Mouse (Mus musculus): Measurements from ENCODE around the gene Gm813. TPM values are rescaled to one million over a fixed set of nuclear protein-coding genes. Genes with fewer than 3 reads are reported as not detected.

Gene Gm813
- total and polyA plus RNA-seq, 3 experiments, result not detected

- DNase-seq (ENCODE audit: extremely low read depth), result no peak
- H3K9ac ChIP-seq (ENCODE audit: insufficient read depth, low read depth), result no peak overlapping the region
- H3K36me3 ChIP-seq (replicated peaks in 1 of 2; ENCODE audit: control insufficient read depth in 1 of 2, insufficient read depth in 1 of 2, low read length in 1 of 2), result no peaks in the 10 kb centered on the region
- no peak overlapping the region for H3K4me2 ChIP-seq (ENCODE audit: insufficient read depth, low read depth, poor library complexity, severe bottlenecking)
- H3K27me3 ChIP-seq (replicated peaks), result peaks cover 2% of the 10 kb centered on the region
- TF ChIP-seq CHD2 (IDR thresholded peaks at IDR 0.05; ENCODE audit: low read length) (no peak), MEF2A (IDR thresholded peaks at IDR 0.05; ENCODE audit: borderline replicate concordance, low read depth, low read length) (no peak), NELFE (IDR thresholded peaks at IDR 0.05; ENCODE audit: low read depth, low read length) (no peak), POLR2AphosphoS2 (IDR thresholded peaks at IDR 0.05; ENCODE audit: low read depth, low read length) (no peak), MAZ (IDR thresholded peaks at IDR 0.05; ENCODE audit: low read depth, low read length) (no peak), E2F4 (IDR thresholded peaks at IDR 0.05; ENCODE audit: insufficient replicate concordance, low read depth, low read length) (no peak), MAX (IDR thresholded peaks at IDR 0.05; ENCODE audit: low read length) (no peak), ZKSCAN1 (IDR thresholded peaks at IDR 0.05; ENCODE audit: borderline replicate concordance, low read depth, low read length) (no peak), CTCF (conservative IDR thresholded peaks at IDR 0.05 in 1 of 2, IDR thresholded peaks at IDR 0.05 in 1 of 2; ENCODE audit: low read depth in 2 of 2, low read length in 2 of 2) (no peak), USF1 (IDR thresholded peaks at IDR 0.05; ENCODE audit: low read depth, low read length) (no peak), ZC3H11A (IDR thresholded peaks at IDR 0.05; ENCODE audit: low read depth, low read length) (no peak), EP300 (IDR thresholded peaks at IDR 0.05; ENCODE audit: low read length) (no peak), RAD21 (IDR thresholded peaks at IDR 0.05; ENCODE audit: low read depth, low read length) (no peak), ELF1 (IDR thresholded peaks at IDR 0.05; ENCODE audit: low read depth, low read length) (no peak), ZMIZ1 (IDR thresholded peaks at IDR 0.05; ENCODE audit: low read depth, low read length) (no peak), MXI1 (IDR thresholded peaks at IDR 0.05; ENCODE audit: low read depth, low read length) (no peak)
- no peaks in the 10 kb centered on the region for H3K4me1 ChIP-seq (ENCODE audit: control insufficient read depth in 1 of 2, insufficient read depth in 2 of 2)
- H3K9me3 ChIP-seq (replicated peaks; ENCODE audit: low read length), result no peaks in the 10 kb centered on the region
- dilution Hi-C loops (cut with MboI; ENCODE audit: extremely low pct_ligation_motif_present, extremely low pct_unique_long_range_greater_than_20kb, low sequenced_read_pairs), result no loop called here
- no peak overlapping the region for H3K4me3 ChIP-seq (replicated peaks in 1 of 3; ENCODE audit: low read depth in 2 of 3, low read length in 2 of 3, poor library complexity in 1 of 3)
- H3K27ac ChIP-seq (ENCODE audit: insufficient read depth, low read depth), result no peak overlapping the region
- in situ Hi-C loops (cut with MboI; ENCODE audit: low pct_ligation_motif_present, low pct_unique_long_range_greater_than_20kb, low sequenced_read_pairs), result loop anchor here (25.0 kb wide), 2 partner anchors 756 to 994 kb away; partner anchors contain the start of gene Gabrr3
- H3K79me2 ChIP-seq (replicated peaks; ENCODE audit: control insufficient read depth, extremely low read depth, insufficient read depth, poor library complexity, severe bottlenecking), result no peaks in the 10 kb centered on the region
Measured at GRCm38 (mm10) chr16:58656526-58656925, 39.7 kb upstream of the Gm813 start.

- dilution Hi-C loops (cut with MboI; ENCODE audit: extremely low pct_ligation_motif_present, extremely low pct_unique_long_range_greater_than_20kb, low sequenced_read_pairs) (no loop called here), in situ Hi-C loops (cut with MboI; ENCODE audit: low pct_ligation_motif_present, low pct_unique_long_range_greater_than_20kb, low sequenced_read_pairs) (loop anchor here (25.0 kb wide), 2 partner anchors 757 to 993 kb away; partner anchors contain the start of gene Gabrr3)
- H3K9me3 ChIP-seq (replicated peaks; ENCODE audit: low read length), result no peaks in the 10 kb centered on the region
- no peak overlapping the region for H3K27ac ChIP-seq (ENCODE audit: insufficient read depth, low read depth)
- no peak for TF ChIP-seq HCFC1 (IDR thresholded peaks at IDR 0.05; ENCODE audit: low read depth, low read length)
- no peak for TF ChIP-seq KAT2A (IDR thresholded peaks at IDR 0.05; ENCODE audit: insufficient replicate concordance, low read length)
- TF ChIP-seq POLR2A (IDR thresholded peaks at IDR 0.05; ENCODE audit: low read depth, low read length), result no peak
- no peak for TF ChIP-seq CTCF (conservative IDR thresholded peaks at IDR 0.05 in 1 of 2, IDR thresholded peaks at IDR 0.05 in 1 of 2; ENCODE audit: low read depth in 2 of 2, low read length in 2 of 2)
- TF ChIP-seq IRF4 (IDR thresholded peaks at IDR 0.05; ENCODE audit: low read depth, low read length), result no peak
- TF ChIP-seq MEF2A (IDR thresholded peaks at IDR 0.05; ENCODE audit: borderline replicate concordance, low read depth, low read length), result no peak
- TF ChIP-seq GABPA (IDR thresholded peaks at IDR 0.05; ENCODE audit: insufficient replicate concordance, low read depth, low read length), result no peak
- TF ChIP-seq RAD21 (IDR thresholded peaks at IDR 0.05; ENCODE audit: low read depth, low read length), result no peak
- TF ChIP-seq BHLHE40 (IDR thresholded peaks at IDR 0.05; ENCODE audit: low read depth, low read length), result no peak
- no peak for TF ChIP-seq SMC3 (IDR thresholded peaks at IDR 0.05; ENCODE audit: low read depth, low read length)
- TF ChIP-seq ZKSCAN1 (IDR thresholded peaks at IDR 0.05; ENCODE audit: borderline replicate concordance, low read depth, low read length), result no peak
- TF ChIP-seq ZC3H11A (IDR thresholded peaks at IDR 0.05; ENCODE audit: low read depth, low read length), result no peak
- no peak for TF ChIP-seq EP300 (IDR thresholded peaks at IDR 0.05; ENCODE audit: low read length)
- TF ChIP-seq ETS1 (conservative IDR thresholded peaks at IDR 0.05; ENCODE audit: low read depth, low read length), result no peak
- TF ChIP-seq POLR2AphosphoS2 (IDR thresholded peaks at IDR 0.05; ENCODE audit: low read depth, low read length), result no peak
- no peak for TF ChIP-seq JUN (IDR thresholded peaks at IDR 0.05; ENCODE audit: insufficient read depth, low read depth, low read length)
- no peak for TF ChIP-seq MAX (IDR thresholded peaks at IDR 0.05; ENCODE audit: low read length)
- no peak for TF ChIP-seq UBTF (IDR thresholded peaks at IDR 0.05; ENCODE audit: low read depth, low read length)
- no peak for TF ChIP-seq MYC (IDR thresholded peaks at IDR 0.05; ENCODE audit: low read depth, low read length)
- DNase-seq (ENCODE audit: extremely low read depth), result no peak
- no peak overlapping the region for H3K9ac ChIP-seq (ENCODE audit: insufficient read depth, low read depth)
- H3K4me3 ChIP-seq (replicated peaks in 1 of 3; ENCODE audit: low read depth in 2 of 3, low read length in 2 of 3, poor library complexity in 1 of 3), result no peak overlapping the region
- H3K36me3 ChIP-seq (replicated peaks in 1 of 2; ENCODE audit: control insufficient read depth in 1 of 2, insufficient read depth in 1 of 2, low read length in 1 of 2), result no peaks in the 10 kb centered on the region
- H3K79me2 ChIP-seq (replicated peaks; ENCODE audit: control insufficient read depth, extremely low read depth, insufficient read depth, poor library complexity, severe bottlenecking), result no peaks in the 10 kb centered on the region
- H3K27me3 ChIP-seq (replicated peaks), result peaks cover 2% of the 10 kb centered on the region
- no peak overlapping the region for H3K4me2 ChIP-seq (ENCODE audit: insufficient read depth, low read depth, poor library complexity, severe bottlenecking)
- H3K4me1 ChIP-seq (ENCODE audit: control insufficient read depth in 1 of 2, insufficient read depth in 2 of 2), result no peaks in the 10 kb centered on the region
Measured at GRCm38 (mm10) chr16:58655751-58656150, 39.0 kb upstream of the Gm813 start.

Data from CH12.LX (cell line).